8 mouse cellular contexts compared by ENCODE assay signal in the genomic region with DNA sequence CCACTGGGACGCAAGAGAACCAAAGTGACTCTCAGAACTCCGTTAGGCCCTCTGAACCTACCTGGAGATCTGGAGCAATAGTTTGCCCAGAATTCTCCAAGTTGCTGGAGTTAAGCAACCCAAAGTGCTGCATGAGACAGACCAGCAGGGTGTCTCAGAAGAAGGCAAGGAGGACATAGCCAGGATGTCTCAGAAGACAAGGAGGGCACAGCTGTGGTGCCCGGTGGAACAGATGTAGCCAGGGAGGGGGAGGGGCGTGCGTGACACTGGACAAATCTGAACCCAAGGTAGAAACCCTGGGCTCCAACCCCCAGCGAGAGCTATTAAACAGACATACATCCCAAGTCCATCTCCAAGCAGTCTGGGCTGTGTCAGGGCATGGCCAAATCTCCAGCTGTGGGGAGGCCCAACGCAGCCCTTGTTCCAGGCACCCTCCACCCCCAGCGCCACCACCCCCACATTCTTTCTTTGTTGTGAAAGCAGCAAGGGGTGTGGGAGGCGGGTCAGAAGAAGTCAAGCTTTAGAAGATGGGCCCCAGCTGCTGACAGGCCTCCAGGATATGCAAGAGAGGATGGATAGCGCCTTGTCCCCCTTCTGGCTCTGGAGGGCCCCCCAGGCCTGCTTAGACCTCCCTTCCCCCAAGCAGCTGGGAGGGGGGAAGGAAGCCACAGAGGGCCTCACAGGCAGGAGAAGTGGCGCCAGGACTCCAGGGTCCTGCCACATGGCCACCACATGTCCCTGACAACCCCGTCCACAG. TPM values are rescaled to one million over a fixed set of nuclear protein-coding genes. Genes with fewer than 3 reads are reported as not detected.
DNase-seq lines count a peak whose midpoint lies in the region; ATAC-seq lines count a peak whose summit lies in the region.

No protein-coding gene starts in this region.

- intact Hi-C loops in heart, postnatal 25 days (cut with DNase I), result no loop called here
- intact Hi-C loops in left cerebral cortex, postnatal 36 days (cut with DNase I), result no loop called here

- no peaks in the 10 kb centered on the region; the same call in 1 of the 2 replicates for H3K36me3 ChIP-seq in embryonic facial prominence, embryonic 11.5 days (replicated peaks; ENCODE audit: control insufficient read depth, insufficient read depth, low read depth, low read length)
- H3K36me3 ChIP-seq in limb, embryonic 10.5 days, result peaks cover 26% of the 10 kb centered on the region
- H3K36me3 ChIP-seq in midbrain, embryonic 12.5 days, result peaks cover 32% of the 10 kb centered on the region

- peak; percentile 74 for ATAC-seq in embryonic facial prominence, embryonic 11.5 days (replicated peaks; ENCODE audit: insufficient number of reproducible peaks, low FRiP score, low TSS enrichment, low read depth)
- ATAC-seq in midbrain, embryonic 12.5 days (ENCODE audit: low FRiP score, low read depth), result peak; percentile 55

- peak; percentile 61 to 67 for DNase-seq in cerebellum, postnatal 10 days
- no peak for DNase-seq in cerebellum, adult 8-10 months
- DNase-seq in embryonic facial prominence, embryonic 11.5 days (ENCODE audit: low spot score), result peak; percentile 58
- DNase-seq in heart, postnatal 25 days (ENCODE audit: low spot score), result peak; percentile 55
- DNase-seq in limb, embryonic 10.5 days (ENCODE audit: low spot score), result peak; percentile 78
- peak; percentile 58 for DNase-seq in thymus, postnatal 14 days
- no peak for DNase-seq in left cerebral cortex, postnatal 36 days (ENCODE audit: low spot score in 2 of 2)

- H3K4me1 ChIP-seq in embryonic facial prominence, embryonic 11.5 days (ENCODE audit: control insufficient read depth, insufficient read depth, low read length), result peaks cover 5% of the 10 kb centered on the region; the same call in 1 of the 2 replicates
- peaks cover 68% of the 10 kb centered on the region for H3K4me1 ChIP-seq in limb, embryonic 10.5 days
- peaks cover 31% of the 10 kb centered on the region for H3K4me1 ChIP-seq in midbrain, embryonic 12.5 days

- no peaks in the 10 kb centered on the region for H3K9me3 ChIP-seq in embryonic facial prominence, embryonic 11.5 days (replicated peaks; ENCODE audit: control insufficient read depth, low read length)
- no peaks in the 10 kb centered on the region for H3K9me3 ChIP-seq in limb, embryonic 10.5 days (replicated peaks)
- H3K9me3 ChIP-seq in midbrain, embryonic 12.5 days, result no peaks in the 10 kb centered on the region

- peak overlapping the region; percentile 97 for H3K9ac ChIP-seq in embryonic facial prominence, embryonic 11.5 days (replicated peaks; ENCODE audit: low read length)
- H3K9ac ChIP-seq in midbrain, embryonic 12.5 days (replicated peaks), result peak overlapping the region; percentile 47; the same call in 1 of the 2 replicates

- 3% methylated on average over 12 of the region's 12 CpGs for WGBS in embryonic facial prominence, embryonic 11.5 days
- WGBS in limb, embryonic 10.5 days, result 4% methylated on average over 12 of the region's 12 CpGs
- 9% methylated on average over 12 of the region's 12 CpGs for WGBS in midbrain, embryonic 12.5 days

- peak overlapping the region; percentile 97 for H3K4me3 ChIP-seq in embryonic facial prominence, embryonic 11.5 days (ENCODE audit: low read depth, low read length)
- H3K4me3 ChIP-seq in limb, embryonic 10.5 days, result peak overlapping the region; percentile 99
- peak overlapping the region; percentile 90 for H3K4me3 ChIP-seq in midbrain, embryonic 12.5 days

- H3K4me2 ChIP-seq in embryonic facial prominence, embryonic 11.5 days (ENCODE audit: low read depth, low read length), result peak overlapping the region; percentile 76
- H3K4me2 ChIP-seq in midbrain, embryonic 12.5 days (replicated peaks), result peak overlapping the region; percentile 83

- H3K27ac ChIP-seq in embryonic facial prominence, embryonic 11.5 days (replicated peaks; ENCODE audit: low read depth, low read length), result peak overlapping the region; percentile 94
- peak overlapping the region; percentile 98 for H3K27ac ChIP-seq in limb, embryonic 10.5 days
- H3K27ac ChIP-seq in midbrain, embryonic 12.5 days (replicated peaks), result peak overlapping the region; percentile 90

- H3K27me3 ChIP-seq in embryonic facial prominence, embryonic 11.5 days (ENCODE audit: control insufficient read depth, insufficient read depth, low read length), result no peaks in the 10 kb centered on the region
- H3K27me3 ChIP-seq in limb, embryonic 10.5 days (ENCODE audit: low read depth, poor library complexity, severe bottlenecking), result no peaks in the 10 kb centered on the region
- H3K27me3 ChIP-seq in midbrain, embryonic 12.5 days, result no peaks in the 10 kb centered on the region

RNA-seq across cellular contexts. Expression of a gene that starts 0.6 kb away (rescaled TPM):
- 25.7 and 34.5 TPM in 2 replicates for polyA plus RNA-seq in embryonic facial prominence, embryonic 11.5 days (2014; fragmentation: Nextera tagmentation; extraction: Ambion mirVana)
- 1 to 10 TPM; 3.3 to 4.1 TPM for total RNA-seq in heart, postnatal 25 days (2021)
- polyA plus RNA-seq in limb, embryonic 10.5 days (2016; fragmentation: Nextera tagmentation; extraction: Ambion mirVana), result 102 and 142 TPM in 2 replicates
- 57.1 and 63.4 TPM in 2 replicates for polyA plus RNA-seq in midbrain, embryonic 12.5 days (2016; fragmentation: Nextera tagmentation; extraction: Ambion mirVana)
- total RNA-seq in left cerebral cortex, postnatal 36 days (2021), result 10 to 100 TPM; 10.3 to 11.0 TPM

RNA-seq across cellular contexts. Expression of a gene that starts 16.0 kb away (rescaled TPM):
- 17.7 and 22.5 TPM in 2 replicates for polyA plus RNA-seq in embryonic facial prominence, embryonic 11.5 days (2014; fragmentation: Nextera tagmentation; extraction: Ambion mirVana)
- 10 to 100 TPM; 26.3 to 27.1 TPM for total RNA-seq in heart, postnatal 25 days (2021)
- polyA plus RNA-seq in limb, embryonic 10.5 days (2016; fragmentation: Nextera tagmentation; extraction: Ambion mirVana), result 23.6 and 28.8 TPM in 2 replicates
- 43.6 and 44.7 TPM in 2 replicates for polyA plus RNA-seq in midbrain, embryonic 12.5 days (2016; fragmentation: Nextera tagmentation; extraction: Ambion mirVana)
- total RNA-seq in left cerebral cortex, postnatal 36 days (2021), result 10 to 100 TPM; 19.9 to 21.7 TPM

RNA-seq across cellular contexts. Expression of a gene that starts 16.2 kb away (rescaled TPM):
- polyA plus RNA-seq in embryonic facial prominence, embryonic 11.5 days (2014; fragmentation: Nextera tagmentation; extraction: Ambion mirVana), result 114 and 117 TPM in 2 replicates
- 100 to 1,000 TPM; 125 to 132 TPM for total RNA-seq in heart, postnatal 25 days (2021)
- polyA plus RNA-seq in limb, embryonic 10.5 days (2016; fragmentation: Nextera tagmentation; extraction: Ambion mirVana), result 140 and 144 TPM in 2 replicates
- 73.9 and 88.4 TPM in 2 replicates for polyA plus RNA-seq in midbrain, embryonic 12.5 days (2016; fragmentation: Nextera tagmentation; extraction: Ambion mirVana)
- total RNA-seq in left cerebral cortex, postnatal 36 days (2021), result 10 to 100 TPM; 52.5 to 54.7 TPM

RNA-seq across cellular contexts. Expression of a gene that starts 20.3 kb away (rescaled TPM):
- polyA plus RNA-seq in embryonic facial prominence, embryonic 11.5 days (2014; fragmentation: Nextera tagmentation; extraction: Ambion mirVana), result 27.9 and 28.1 TPM in 2 replicates
- total RNA-seq in heart, postnatal 25 days (2021), result 10 to 100 TPM; 21.3 to 23.0 TPM
- polyA plus RNA-seq in limb, embryonic 10.5 days (2016; fragmentation: Nextera tagmentation; extraction: Ambion mirVana), result 40.3 and 48.0 TPM in 2 replicates
- 48.3 and 49.0 TPM in 2 replicates for polyA plus RNA-seq in midbrain, embryonic 12.5 days (2016; fragmentation: Nextera tagmentation; extraction: Ambion mirVana)
- total RNA-seq in left cerebral cortex, postnatal 36 days (2021), result 10 to 100 TPM; 27.8 to 29.1 TPM

RNA-seq across cellular contexts. Expression of a gene that starts 44.3 kb away (rescaled TPM):
- polyA plus RNA-seq in embryonic facial prominence, embryonic 11.5 days (2014; fragmentation: Nextera tagmentation; extraction: Ambion mirVana), result 54.0 and 61.6 TPM in 2 replicates
- 10 to 100 TPM in 1 of 2 experiments, 1 to 10 TPM in 1; 9.9 to 10.8 TPM for total RNA-seq in heart, postnatal 25 days (2021)
- 70.8 and 72.5 TPM in 2 replicates for polyA plus RNA-seq in limb, embryonic 10.5 days (2016; fragmentation: Nextera tagmentation; extraction: Ambion mirVana)
- 54.1 and 56.0 TPM in 2 replicates for polyA plus RNA-seq in midbrain, embryonic 12.5 days (2016; fragmentation: Nextera tagmentation; extraction: Ambion mirVana)
- total RNA-seq in left cerebral cortex, postnatal 36 days (2021), result 10 to 100 TPM; 14.9 to 16.5 TPM

Comparison
In these comparisons a context has a peak if more than half of its experiments do, and no peak if none do; other contexts are left out.
1. DNase-seq: peak in cerebellum, postnatal 10 days (2 of 2), embryonic facial prominence, embryonic 11.5 days (single experiment), heart, postnatal 25 days (single experiment), limb, embryonic 10.5 days (single experiment) and thymus, postnatal 14 days (single experiment); none in cerebellum, adult 8-10 months (single experiment) and left cerebral cortex, postnatal 36 days (0 of 2).
2. Peak in every context shown above with its lines, with median percentiles within 50 percentile points of each other: H3K27ac ChIP-seq and H3K4me3 ChIP-seq.